Mouse (Mus musculus): ENCODE data around the gene Abcc1. TPM values are rescaled to one million over a fixed set of nuclear protein-coding genes. Genes with fewer than 3 reads are reported as not detected.

The Abcc1 gene
- total and polyA plus RNA-seq, 2 experiments from 2014 or later, result 5.9 to 15.3 TPM

DNA sequence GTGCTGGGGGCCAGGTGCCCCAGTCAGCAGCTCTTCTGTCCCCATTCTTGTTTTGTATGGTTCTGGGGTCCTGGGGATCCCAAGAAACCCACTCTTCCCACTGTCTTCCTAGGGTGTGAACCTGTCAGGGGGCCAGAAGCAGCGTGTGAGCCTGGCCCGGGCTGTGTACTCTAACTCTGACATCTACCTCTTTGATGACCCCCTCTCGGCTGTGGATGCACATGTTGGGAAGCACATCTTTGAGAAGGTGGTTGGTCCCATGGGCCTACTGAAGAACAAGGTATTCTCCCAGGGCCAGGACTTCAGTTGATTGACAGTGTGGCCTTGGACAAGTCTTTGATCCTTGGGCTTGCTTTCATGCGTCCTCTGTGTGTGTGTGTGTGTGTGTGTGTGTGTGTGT is 86.0 kb downstream of the Abcc1 start:
- no peaks in the 10 kb centered on the region for H3K4me1 ChIP-seq (ENCODE audit: insufficient read depth)
- no peak overlapping the region for H3K4me3 ChIP-seq (ENCODE audit: low read depth, low read length)
- peaks cover 6% of the 10 kb centered on the region for H3K36me3 ChIP-seq (ENCODE audit: insufficient read depth)
- no peaks in the 10 kb centered on the region for H3K27me3 ChIP-seq (ENCODE audit: insufficient read depth, low read length)
- H3K27ac ChIP-seq (ENCODE audit: low read depth, low read length), result no peak overlapping the region
- H3K9me3 ChIP-seq (ENCODE audit: low read length), result no peaks in the 10 kb centered on the region
- no peak for ATAC-seq
- no peak for TF ChIP-seq CTCF (IDR thresholded peaks at IDR 0.05; ENCODE audit: low read depth)
- H3K4me2 ChIP-seq (ENCODE audit: low read depth), result no peak overlapping the region
- no peak overlapping the region for H3K9ac ChIP-seq
- no peak for DNase-seq
- 92% methylated on average over 4 of the region's 4 CpGs for WGBS

DNA sequence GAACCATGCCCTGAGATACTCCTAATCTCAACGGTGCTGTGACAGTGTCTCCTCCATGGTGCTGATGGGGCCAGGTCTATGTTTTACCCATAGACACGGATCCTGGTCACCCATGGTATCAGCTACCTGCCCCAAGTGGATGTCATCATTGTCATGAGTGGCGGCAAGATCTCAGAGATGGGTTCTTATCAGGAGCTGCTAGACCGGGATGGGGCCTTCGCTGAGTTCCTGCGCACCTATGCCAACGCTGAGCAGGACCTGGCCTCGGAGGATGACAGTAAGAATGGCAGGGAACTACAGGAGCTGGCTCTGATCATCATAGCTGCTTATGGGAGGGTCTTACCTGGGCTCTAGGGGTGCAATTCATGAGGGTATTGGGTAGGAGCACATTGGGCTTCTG is 86.9 kb downstream of the Abcc1 start:
- H3K27me3 ChIP-seq (ENCODE audit: insufficient read depth, low read length), result no peaks in the 10 kb centered on the region
- no peak overlapping the region for H3K4me3 ChIP-seq (ENCODE audit: low read depth, low read length)
- H3K36me3 ChIP-seq (ENCODE audit: insufficient read depth), result peaks cover 6% of the 10 kb centered on the region
- no peaks in the 10 kb centered on the region for H3K4me1 ChIP-seq (ENCODE audit: insufficient read depth)
- ATAC-seq, result no peak
- no peak for DNase-seq
- TF ChIP-seq CTCF (IDR thresholded peaks at IDR 0.05; ENCODE audit: low read depth), result no peak
- no peak overlapping the region for H3K27ac ChIP-seq (ENCODE audit: low read depth, low read length)
- WGBS, result 96% methylated on average over 8 of the region's 8 CpGs
- H3K9me3 ChIP-seq (ENCODE audit: low read length), result no peaks in the 10 kb centered on the region
- no peak overlapping the region for H3K9ac ChIP-seq
- no peak overlapping the region for H3K4me2 ChIP-seq (ENCODE audit: low read depth)

DNA sequence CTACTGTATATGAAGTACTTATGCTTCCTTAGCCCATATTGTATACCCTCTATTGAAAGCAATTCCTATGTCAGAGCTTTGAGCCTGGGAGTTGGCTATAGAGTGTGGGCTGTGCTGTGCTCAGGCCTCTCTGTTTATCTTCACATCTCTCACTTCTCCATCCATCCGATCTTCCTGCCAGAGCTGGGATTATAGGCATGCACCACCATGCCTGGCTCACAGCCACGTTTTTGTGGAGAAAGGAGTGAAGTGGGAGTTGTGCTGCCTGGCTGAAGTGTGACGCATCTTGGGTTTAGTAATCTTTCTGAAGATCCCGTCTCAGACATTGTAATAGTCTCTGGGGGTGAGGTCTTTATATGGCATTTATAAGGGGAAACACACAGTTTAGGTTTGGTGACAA is 88.5 kb downstream of the Abcc1 start:
- Histone ChIP-seq H3K27ac (ENCODE audit: low read depth, low read length) (no peak overlapping the region), H3K4me1 (ENCODE audit: insufficient read depth) (no peaks in the 10 kb centered on the region), H3K27me3 (ENCODE audit: insufficient read depth, low read length) (no peaks in the 10 kb centered on the region), H3K9me3 (ENCODE audit: low read length) (no peaks in the 10 kb centered on the region), H3K9ac (no peak overlapping the region), H3K36me3 (ENCODE audit: insufficient read depth) (peaks cover 6% of the 10 kb centered on the region), H3K4me3 (ENCODE audit: low read depth, low read length) (no peak overlapping the region), H3K4me2 (ENCODE audit: low read depth) (no peak overlapping the region)
- ATAC-seq (no peak), DNase-seq (no peak)
- no peak for TF ChIP-seq CTCF (IDR thresholded peaks at IDR 0.05; ENCODE audit: low read depth)
- WGBS, result 84% methylated on average over 4 of the region's 4 CpGs

DNA sequence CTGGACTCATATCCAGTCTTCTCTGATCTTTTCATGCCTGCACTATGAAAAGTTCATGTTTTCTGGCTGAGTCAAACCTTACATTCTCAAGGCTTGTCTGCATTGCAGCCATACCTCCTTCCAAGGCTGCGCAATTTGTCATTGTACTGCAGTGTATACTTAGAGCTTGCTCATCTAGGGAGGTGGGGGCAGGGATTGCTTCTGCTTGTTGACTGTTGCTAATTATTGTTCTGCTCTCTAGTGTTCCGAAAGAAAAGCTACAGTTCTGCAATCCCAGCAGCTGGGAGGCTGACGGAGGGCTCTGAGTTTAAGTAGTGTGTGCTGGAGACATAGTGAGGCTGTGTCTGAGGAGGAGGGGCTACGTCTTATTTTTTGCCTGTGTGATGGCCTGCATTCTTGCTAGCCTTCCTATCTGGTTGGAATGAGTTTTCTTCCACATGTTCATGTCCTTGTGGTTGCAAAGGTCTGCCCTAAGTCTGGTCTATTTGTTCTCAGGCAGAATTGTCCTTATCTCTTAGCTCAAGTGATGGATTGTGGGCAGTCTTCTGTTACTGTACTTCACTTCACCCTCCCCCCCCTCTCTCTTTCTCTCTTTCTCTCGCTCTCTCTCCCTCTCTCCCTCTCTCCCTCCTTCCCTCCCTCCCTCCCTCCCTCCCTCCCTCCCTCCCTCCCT is 90.2 kb downstream of the Abcc1 start:
- no peaks in the 10 kb centered on the region for H3K27me3 ChIP-seq (ENCODE audit: insufficient read depth, low read length)
- H3K9ac ChIP-seq, result no peak overlapping the region
- WGBS, result 71% methylated on average over 5 of the region's 5 CpGs
- no peak overlapping the region for H3K4me3 ChIP-seq (ENCODE audit: low read depth, low read length)
- H3K9me3 ChIP-seq (ENCODE audit: low read length), result no peaks in the 10 kb centered on the region
- no peak overlapping the region for H3K4me2 ChIP-seq (ENCODE audit: low read depth)
- DNase-seq (no peak), ATAC-seq (peak; percentile 69)
- H3K4me1 ChIP-seq (ENCODE audit: insufficient read depth), result no peaks in the 10 kb centered on the region
- H3K36me3 ChIP-seq (ENCODE audit: insufficient read depth), result no peaks in the 10 kb centered on the region; the same call in 1 of the 2 replicates
- no peak overlapping the region for H3K27ac ChIP-seq (ENCODE audit: low read depth, low read length)
- no peak for TF ChIP-seq CTCF (IDR thresholded peaks at IDR 0.05; ENCODE audit: low read depth)

DNA sequence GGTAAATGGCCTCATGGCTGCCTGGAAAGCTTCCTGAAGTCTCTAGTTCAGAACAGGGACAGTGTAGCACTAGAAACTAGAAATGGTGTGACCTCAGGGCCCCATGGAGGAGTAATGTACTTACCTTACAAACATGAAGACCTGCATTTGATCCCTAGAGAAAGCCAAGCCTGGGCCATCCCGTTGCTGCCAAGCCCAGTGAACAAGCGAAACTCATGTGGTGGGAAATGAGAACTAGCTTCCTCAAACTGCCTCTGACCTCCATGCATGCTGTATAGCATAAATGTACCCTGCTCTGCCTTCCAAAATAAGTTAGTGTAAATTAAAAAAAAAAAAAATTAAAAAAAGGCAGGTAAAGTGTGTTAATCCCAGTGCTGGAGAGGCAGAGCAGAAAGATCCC is 101.2 kb downstream of the Abcc1 start:
- H3K27me3 ChIP-seq (ENCODE audit: insufficient read depth, low read length), result no peaks in the 10 kb centered on the region
- ATAC-seq (no peak), DNase-seq (no peak)
- no peaks in the 10 kb centered on the region for H3K4me1 ChIP-seq (ENCODE audit: insufficient read depth)
- 96% methylated on average over 2 of the region's 2 CpGs for WGBS
- H3K4me3 ChIP-seq (ENCODE audit: low read depth, low read length), result no peak overlapping the region
- no peak overlapping the region for H3K27ac ChIP-seq (ENCODE audit: low read depth, low read length)
- no peaks in the 10 kb centered on the region for H3K9me3 ChIP-seq (ENCODE audit: low read length)
- H3K9ac ChIP-seq, result no peak overlapping the region
- no peak overlapping the region for H3K4me2 ChIP-seq (ENCODE audit: low read depth)
- no peak for TF ChIP-seq CTCF (IDR thresholded peaks at IDR 0.05; ENCODE audit: low read depth)
- peaks cover 34% of the 10 kb centered on the region for H3K36me3 ChIP-seq (ENCODE audit: insufficient read depth)

DNA sequence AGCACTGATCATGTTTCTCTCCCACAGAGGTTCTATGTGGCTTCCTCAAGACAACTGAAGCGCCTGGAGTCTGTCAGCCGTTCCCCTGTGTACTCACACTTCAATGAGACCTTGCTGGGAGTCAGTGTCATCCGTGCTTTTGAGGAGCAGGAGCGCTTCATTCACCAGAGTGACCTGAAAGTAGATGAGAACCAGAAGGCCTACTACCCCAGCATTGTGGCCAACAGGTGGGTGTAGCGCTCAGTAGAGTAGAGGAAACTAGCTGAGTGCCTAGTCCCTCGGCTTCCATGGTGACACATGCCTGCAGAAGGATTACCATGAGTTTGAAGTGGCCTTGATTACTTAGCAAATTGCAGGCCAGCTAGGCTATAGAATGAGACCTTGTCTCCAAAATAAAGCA is 103.7 kb downstream of the Abcc1 start:
- Histone ChIP-seq H3K27ac (ENCODE audit: low read depth, low read length) (no peak overlapping the region), H3K36me3 (ENCODE audit: insufficient read depth) (peaks cover 36% of the 10 kb centered on the region), H3K9me3 (ENCODE audit: low read length) (no peaks in the 10 kb centered on the region), H3K9ac (no peak overlapping the region), H3K27me3 (ENCODE audit: insufficient read depth, low read length) (no peaks in the 10 kb centered on the region), H3K4me3 (ENCODE audit: low read depth, low read length) (no peak overlapping the region), H3K4me1 (ENCODE audit: insufficient read depth) (no peaks in the 10 kb centered on the region), H3K4me2 (ENCODE audit: low read depth) (no peak overlapping the region)
- 95% methylated on average over 6 of the region's 6 CpGs for WGBS
- no peak for TF ChIP-seq CTCF (IDR thresholded peaks at IDR 0.05; ENCODE audit: low read depth)
- no peak for ATAC-seq
- DNase-seq, result no peak

DNA sequence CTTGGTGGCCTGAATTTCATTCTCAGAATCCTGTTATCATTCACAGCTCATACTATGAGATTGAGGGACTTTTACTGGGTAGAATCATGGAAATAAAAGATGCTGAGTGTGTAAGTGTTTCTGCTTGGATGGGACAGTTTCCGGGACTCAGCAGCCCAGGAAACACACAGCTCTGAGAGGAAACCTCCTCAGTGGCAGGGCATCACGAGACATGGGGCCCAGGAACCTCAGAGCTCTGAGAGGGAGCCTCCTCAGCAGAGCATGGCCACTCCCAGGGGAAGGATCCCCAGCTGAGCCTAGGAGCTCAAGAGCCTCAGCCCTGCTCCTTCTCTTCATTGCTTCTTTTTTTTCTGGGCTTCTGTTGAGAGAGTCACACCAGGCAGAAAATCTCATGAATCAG is 107.0 kb downstream of the Abcc1 start:
- no peaks in the 10 kb centered on the region for H3K4me1 ChIP-seq (ENCODE audit: insufficient read depth)
- no peak overlapping the region for H3K4me2 ChIP-seq (ENCODE audit: low read depth)
- no peaks in the 10 kb centered on the region for H3K27me3 ChIP-seq (ENCODE audit: insufficient read depth, low read length)
- peaks cover 43% of the 10 kb centered on the region for H3K36me3 ChIP-seq (ENCODE audit: insufficient read depth)
- H3K4me3 ChIP-seq (ENCODE audit: low read depth, low read length), result no peak overlapping the region
- no peak overlapping the region for H3K27ac ChIP-seq (ENCODE audit: low read depth, low read length)
- WGBS, result 78% methylated on average over 2 of the region's 2 CpGs
- ATAC-seq (no peak), DNase-seq (no peak)
- no peak for TF ChIP-seq CTCF (IDR thresholded peaks at IDR 0.05; ENCODE audit: low read depth)
- H3K9ac ChIP-seq, result no peak overlapping the region
- H3K9me3 ChIP-seq (ENCODE audit: low read length), result no peaks in the 10 kb centered on the region
